21 mouse cellular contexts compared by ENCODE assay signal in the genomic region with DNA sequence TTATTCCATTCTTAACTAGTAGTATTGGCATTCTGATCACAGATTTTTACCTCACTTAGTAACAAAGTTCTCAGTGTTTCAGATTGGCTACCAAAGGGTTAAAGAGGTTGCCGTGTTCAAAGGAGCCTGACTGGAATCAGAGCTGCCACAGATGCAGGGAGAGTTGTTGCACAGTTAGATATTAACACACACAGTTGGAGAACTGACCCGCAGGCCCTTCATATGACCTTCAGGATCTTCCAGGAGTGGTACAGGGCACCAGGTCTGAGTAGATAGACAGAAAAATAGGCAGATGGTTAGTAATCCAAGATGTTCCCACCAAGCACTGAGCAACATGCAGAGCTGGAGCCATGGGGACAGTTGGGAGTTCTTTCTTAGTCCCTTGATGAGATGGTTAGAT.
A peak's percentile ranks its signal among the peaks of the same experiment; 100 is the strongest.
DNase-seq lines count a peak whose midpoint lies in the region; ATAC-seq and TF ChIP-seq lines count a peak whose summit lies in the region.
"Had no signal": no experiment of that assay in that cellular context is flagged by ENCODE, and none has a peak within 500 bp of the region (broad histone marks: within the 10 kb centered on the region; RNA-seq: fewer than 3 reads in every experiment).

No protein-coding gene starts in this region.

- no peak for TF ChIP-seq POLR2A in heart, adult 2 months (IDR thresholded peaks at IDR 0.05; ENCODE audit: insufficient read depth, low read depth, low read length)
- TF ChIP-seq POLR2A in kidney, adult 2 months (IDR thresholded peaks at IDR 0.05; ENCODE audit: low read depth, low read length) = no peak

- no peaks in the 10 kb centered on the region for H3K9me3 ChIP-seq in kidney, embryonic 16.5 days (ENCODE audit: low read length)
- H3K9me3 ChIP-seq: forebrain, embryonic 10.5 days; forebrain, embryonic 13.5 days; hindbrain, embryonic 12.5 days; hindbrain, embryonic 15.5 days had no signal

- no peak for TF ChIP-seq EP300 in heart, adult 2 months (IDR thresholded peaks at IDR 0.05; ENCODE audit: insufficient read depth, low read depth, low read length)

- H3K4me3 ChIP-seq in heart, adult 2 months = no peak overlapping the region
- H3K4me3 ChIP-seq in kidney, adult 2 months (ENCODE audit: insufficient read depth, low read depth, low read length) = no peak overlapping the region
- no peak overlapping the region for H3K4me3 ChIP-seq in kidney, embryonic 16.5 days (ENCODE audit: low read length)
- H3K4me3 ChIP-seq: forebrain, embryonic 10.5 days; forebrain, embryonic 13.5 days; hindbrain, embryonic 12.5 days; hindbrain, embryonic 15.5 days had no signal

- peaks cover 19% of the 10 kb centered on the region for H3K4me1 ChIP-seq in heart, adult 2 months (ENCODE audit: control insufficient read depth, insufficient read depth, low read length)
- H3K4me1 ChIP-seq in kidney, adult 2 months (ENCODE audit: control insufficient read depth, insufficient read depth, low read length) = peaks cover 43% of the 10 kb centered on the region
- peaks cover 40% of the 10 kb centered on the region for H3K4me1 ChIP-seq in kidney, embryonic 16.5 days (ENCODE audit: insufficient read depth, low read length)

- 54% methylated on average over 2 of the region's 2 CpGs for WGBS in heart, adult 2 months
- 24% methylated on average over 2 of the region's 2 CpGs for WGBS in kidney, adult 2 months
- 41% methylated on average over 2 of the region's 2 CpGs for WGBS in kidney, embryonic 16.5 days

- intact Hi-C loops in heart, adult 2 months (cut with DNase I) = loop anchor here (10.0 kb wide), 2 partner anchors 130 to 510 kb away; no protein-coding TSS in a partner anchor

- no peak overlapping the region for H3K27ac ChIP-seq in heart, adult 2 months
- peak overlapping the region; percentile 91 for H3K27ac ChIP-seq in kidney, adult 2 months (ENCODE audit: insufficient read depth, low read depth, low read length)
- H3K27ac ChIP-seq in kidney, embryonic 16.5 days (ENCODE audit: low read length) = peak overlapping the region; percentile 84; the same call in 1 of the 2 replicates
- H3K27ac ChIP-seq: forebrain, embryonic 10.5 days; forebrain, embryonic 13.5 days; hindbrain, embryonic 12.5 days; hindbrain, embryonic 15.5 days had no signal

- no peak for TF ChIP-seq CTCF in heart, adult 2 months (IDR thresholded peaks at IDR 0.05)
- TF ChIP-seq CTCF in kidney, adult 2 months (conservative IDR thresholded peaks at IDR 0.05; ENCODE audit: insufficient read depth, insufficient read length, low read depth, low read length) = no peak

- H3K4me2 ChIP-seq in kidney, embryonic 16.5 days (replicated peaks; ENCODE audit: low read depth, low read length) = no peak overlapping the region
- H3K4me2 ChIP-seq: forebrain, embryonic 13.5 days; heart, embryonic 11.5 days; hindbrain, embryonic 12.5 days; hindbrain, embryonic 15.5 days had no signal

- H3K79me2 ChIP-seq in heart, adult 2 months (replicated peaks; ENCODE audit: control insufficient read depth, insufficient read depth, low read length) = no peaks in the 10 kb centered on the region

- H3K36me3 ChIP-seq in heart, adult 2 months (ENCODE audit: control insufficient read depth, insufficient read depth, low read length) = peaks cover 3% of the 10 kb centered on the region; the same call in 1 of the 2 replicates
- H3K36me3 ChIP-seq in kidney, adult 2 months (ENCODE audit: control insufficient read depth, insufficient read depth, low read length) = no peaks in the 10 kb centered on the region
- no peaks in the 10 kb centered on the region for H3K36me3 ChIP-seq in kidney, embryonic 16.5 days (ENCODE audit: insufficient read depth, low read length)
- H3K36me3 ChIP-seq: forebrain, embryonic 10.5 days; hindbrain, embryonic 12.5 days; hindbrain, embryonic 15.5 days had no signal

- no peak overlapping the region for H3K9ac ChIP-seq in heart, adult 2 months (ENCODE audit: low read depth, low read length)
- H3K9ac ChIP-seq in kidney, embryonic 16.5 days (replicated peaks; ENCODE audit: low read length) = no peak overlapping the region
- H3K9ac ChIP-seq: forebrain, embryonic 13.5 days; hindbrain, embryonic 12.5 days; hindbrain, embryonic 15.5 days had no signal

- DNase-seq in heart, adult 11 months = peak; percentile 55
- no peak for DNase-seq in heart, adult 2 months
- DNase-seq in kidney, adult 2 months = peak; percentile 74
- peak; percentile 37 to 70 for DNase-seq in kidney, postnatal 25 days
- no peak for DNase-seq in right cerebral cortex, postnatal 25 days
- DNase-seq in lung, postnatal 36 days = no peak
- no peak for DNase-seq in adrenal gland, adult 18-20 months (ENCODE audit: low spot score in 2 of 2)
- DNase-seq: adrenal gland, postnatal 10 days; adrenal gland, postnatal 36 days; cerebellum, adult 18-20 months; cerebellum, adult 9-10 months; cerebellum, postnatal 14 days; gastrocnemius, postnatal 14 days had no signal

- ATAC-seq in kidney, embryonic 16.5 days (ENCODE audit: low FRiP score, low TSS enrichment) = peak; percentile 60
- ATAC-seq: activated CD4-positive, CD25-positive, alpha-beta regulatory T cell, adult 4 months; forebrain, embryonic 13.5 days; forebrain, embryonic 16.5 days had no signal

- H3K27me3 ChIP-seq in heart, adult 2 months (ENCODE audit: control insufficient read depth, insufficient read depth, low read length) = no peaks in the 10 kb centered on the region
- H3K27me3 ChIP-seq in kidney, adult 2 months (replicated peaks; ENCODE audit: control insufficient read depth, insufficient read depth, low read length) = no peaks in the 10 kb centered on the region
- no peaks in the 10 kb centered on the region for H3K27me3 ChIP-seq in kidney, embryonic 16.5 days (ENCODE audit: insufficient read depth, low read length)
- H3K27me3 ChIP-seq: forebrain, embryonic 13.5 days; hindbrain, embryonic 12.5 days; hindbrain, embryonic 15.5 days had no signal

Comparison
In these comparisons a context has a peak if more than half of its experiments do, and no peak if none do; other contexts are left out.
1. DNase-seq: peak in heart, adult 11 months (single experiment), kidney, adult 2 months (single experiment) and kidney, postnatal 25 days (2 of 2); none in heart, adult 2 months (0 of 2), right cerebral cortex, postnatal 25 days (single experiment), lung, postnatal 36 days (single experiment) and adrenal gland, adult 18-20 months (0 of 2).